Mouse (Mus musculus) liver, embryonic 14.5 days (tissue): ENCODE data around the gene Auts2. TPM values are rescaled to one million over a fixed set of nuclear protein-coding genes. Genes with fewer than 3 reads are reported as not detected.

Source experiments
- ATAC-seq: fragments of 200-750 bp; cut with Nextera tagmentation; 2 replicates; pipeline ENCODE4 v1.8.0; 2017; ENCODE audit warnings: moderate number of reproducible peaks, mild to moderate bottlenecking, moderate library complexity; ENCODE audit not compliant: insufficient read depth
- DNase-seq, 3 experiments: peaks; one replicate each; pipeline ENCODE4 v3.0.0-alpha.2; 2012 to 2013; ENCODE audit warnings: low read depth in 3 of 3, low spot score in 3 of 3
- H3K27ac ChIP-seq: fragments of 300-500 bp; sonication (generic); 2 replicates; pipeline ENCODE4 v1.5.1; 2014; ENCODE audit warnings: moderate library complexity, mild to moderate bottlenecking, control low read depth, inconsistent platforms
- H3K27me3 ChIP-seq: fragments of 300-500 bp; sonication (generic); 2 replicates; pipeline ENCODE4 v1.6.1; 2014; ENCODE audit warnings: mild to moderate bottlenecking, low read length, moderate library complexity; ENCODE audit not compliant: control insufficient read depth, insufficient read depth
- H3K36me3 ChIP-seq: fragments of 300-500 bp; sonication (generic); replicated peaks from 2 replicates; pipeline ENCODE4 v1.6.1; 2014; ENCODE audit warnings: low read depth; ENCODE audit not compliant: control insufficient read depth, insufficient read depth
- H3K4me1 ChIP-seq, 2 experiments: fragments of 200-500 bp in 1 of 2; fragments of 300-500 bp in 1 of 2; sonication (generic) in 1 of 2; replicated peaks; 2 replicates each; pipeline ENCODE4 v1.6.1; 2012 to 2014; ENCODE audit warnings: antibody characterized with exemption in 1 of 2, inconsistent platforms in 1 of 2, low read length in 1 of 2; ENCODE audit not compliant: control insufficient read depth in 2 of 2, insufficient read depth in 2 of 2
- H3K4me2 ChIP-seq: fragments of 300-500 bp; sonication (generic); 2 replicates; pipeline ENCODE4 v1.6.1; 2014; ENCODE audit warnings: low read depth, mild to moderate bottlenecking, control low read depth, moderate library complexity
- H3K4me3 ChIP-seq, 2 experiments: fragments of 200-500 bp in 1 of 2; fragments of 300-500 bp in 1 of 2; sonication (generic) in 1 of 2; 2 replicates each; pipeline ENCODE4 v1.5.1; 2012 to 2014; ENCODE audit warnings: low read depth in 2 of 2, low read length in 2 of 2, mild to moderate bottlenecking in 2 of 2, control low read depth in 1 of 2, inconsistent platforms in 1 of 2, moderate library complexity in 1 of 2; ENCODE audit not compliant: insufficient read depth in 1 of 2
- H3K9ac ChIP-seq: fragments of 300-500 bp; sonication (generic); replicated peaks from 2 replicates; pipeline ENCODE4 v1.6.1; 2014; ENCODE audit warnings: mild to moderate bottlenecking, control low read depth, moderate library complexity
- H3K9me3 ChIP-seq: fragments of 300-500 bp; sonication (generic); 2 replicates; pipeline ENCODE4 v1.6.1; 2016; ENCODE audit warnings: low read length, mixed read lengths; ENCODE audit not compliant: control insufficient read depth
- CTCF ChIP-seq: IDR thresholded peaks from 2 replicates; pipeline ENCODE4 v1.5.1; 2016; ENCODE audit warnings: antibody characterized with exemption, low read depth, control low read depth
- EP300 ChIP-seq: IDR thresholded peaks from 2 replicates; pipeline ENCODE4 v1.6.1; 2016; ENCODE audit warnings: antibody characterized with exemption, low read depth
- whole genome bisulfite sequencing: fragments of 180-500 bp; shearing (Covaris S2); extraction: QIAGEN DNeasy Blood & Tissue Kit; methylation state at CpG from one replicate; pipeline ENCODE4 v1.1.7; 2014; ENCODE audit not compliant: insufficient replicate concordance; 5-methylcytosine and 5-hydroxymethylcytosine counted together
- polyA plus RNA-seq, 2 experiments: library from polyadenylated mRNA; depleted of rRNA in 1 of 2; stranded (reverse) in 1 of 2; unstranded in 1 of 2; fragments of >200 nt; fragmentation: Nextera tagmentation in 1 of 2; extraction: Ambion mirVana in 1 of 2; gene quantifications; 2 replicates each; pipeline versions ENCODE4 v1.2.1 to v1.2.3; 2012 to 2014

Auts2 gene
- polyA plus RNA-seq, 2 experiments, result 0.77 to 1.6 TPM

GRCm38 (mm10) chr5:131836014-131836735, 707.0 kb downstream of the Auts2 start:
- ATAC-seq (no peak), DNase-seq (no peak)
- TF ChIP-seq EP300 (no peak), CTCF (no peak)
- no peak overlapping the region for H3K4me2 ChIP-seq
- H3K27me3 ChIP-seq, result no peaks in the 10 kb centered on the region
- no peak overlapping the region for H3K27ac ChIP-seq
- H3K4me3 ChIP-seq, result no peak overlapping the region
- H3K36me3 ChIP-seq, result no peaks in the 10 kb centered on the region
- no peak overlapping the region for H3K9ac ChIP-seq
- H3K9me3 ChIP-seq, result no peaks in the 10 kb centered on the region
- WGBS, result 60% methylated on average over 6 of the region's 6 CpGs
- no peaks in the 10 kb centered on the region for H3K4me1 ChIP-seq

GRCm38 (mm10) chr5:131832891-131833876, 710.0 kb downstream of the Auts2 start:
- no peaks in the 10 kb centered on the region for H3K36me3 ChIP-seq
- H3K27me3 ChIP-seq, result no peaks in the 10 kb centered on the region
- TF ChIP-seq CTCF (no peak), EP300 (no peak)
- ATAC-seq, result no peak
- H3K9ac ChIP-seq, result no peak overlapping the region
- no peak overlapping the region for H3K4me3 ChIP-seq
- no peaks in the 10 kb centered on the region for H3K4me1 ChIP-seq
- H3K9me3 ChIP-seq, result no peaks in the 10 kb centered on the region
- H3K4me2 ChIP-seq, result no peak overlapping the region
- DNase-seq, result no peak
- no peak overlapping the region for H3K27ac ChIP-seq
- 44% methylated on average over 19 of the region's 19 CpGs for WGBS

- Histone ChIP-seq H3K27me3 (no peaks in the 10 kb centered on the region), H3K27ac (no peak overlapping the region), H3K9me3 (no peaks in the 10 kb centered on the region), H3K4me1 (no peaks in the 10 kb centered on the region), H3K36me3 (no peaks in the 10 kb centered on the region), H3K4me3 (no peak overlapping the region), H3K9ac (no peak overlapping the region), H3K4me2 (no peak overlapping the region)
- ATAC-seq (no peak), DNase-seq (no peak)
- TF ChIP-seq CTCF (no peak), EP300 (no peak)
- WGBS, result 54% methylated on average over 6 of the region's 6 CpGs
Measured at GRCm38 (mm10) chr5:131830111-131830510, 713.0 kb downstream of the Auts2 start.

GRCm38 (mm10) chr5:131829248-131829647, 713.9 kb downstream of the Auts2 start:
- Histone ChIP-seq H3K36me3 (no peaks in the 10 kb centered on the region), H3K9me3 (no peaks in the 10 kb centered on the region)
- no peak for DNase-seq

GRCm38 (mm10) chr5:131828607-131829006, 714.5 kb downstream of the Auts2 start:
- ATAC-seq (no peak), DNase-seq (no peak)
- no peak overlapping the region for H3K9ac ChIP-seq
- no peak overlapping the region for H3K4me3 ChIP-seq
- TF ChIP-seq EP300 (no peak), CTCF (no peak)
- no peak overlapping the region for H3K27ac ChIP-seq
- no peaks in the 10 kb centered on the region for H3K27me3 ChIP-seq
- H3K9me3 ChIP-seq, result no peaks in the 10 kb centered on the region
- no peak overlapping the region for H3K4me2 ChIP-seq
- H3K4me1 ChIP-seq, result no peaks in the 10 kb centered on the region
- 51% methylated on average over 2 of the region's 2 CpGs for WGBS
- H3K36me3 ChIP-seq, result no peaks in the 10 kb centered on the region

More at GRCm38 (mm10) chr5:131829248-131829647, 713.9 kb downstream of the Auts2 start:
- Histone ChIP-seq H3K4me1 (no peaks in the 10 kb centered on the region), H3K9ac (no peak overlapping the region), H3K4me3 (no peak overlapping the region), H3K27ac (no peak overlapping the region), H3K27me3 (no peaks in the 10 kb centered on the region), H3K4me2 (no peak overlapping the region)
- ATAC-seq, result no peak
- TF ChIP-seq EP300, result no peak
- no peak for TF ChIP-seq CTCF
- WGBS, result 16% methylated on average over 3 of the region's 3 CpGs
